Mouse (Mus musculus) kidney, embryonic 14.5 days (tissue): ENCODE results near the gene Amz2. TPM values are rescaled to one million over a fixed set of nuclear protein-coding genes. Genes with fewer than 3 reads are reported as not detected.
A peak's percentile ranks its signal among the peaks of the same experiment; 100 is the strongest.
"Not testable (repeated sequence)": the region's sequence is repeated elsewhere in the genome, so short reads cannot be mapped to it uniquely, and the experiment has no call there.

Experiments
- ATAC-seq: fragments of 200-750 bp; cut with Nextera tagmentation; 2 replicates; pipeline ENCODE4 v1.8.0; 2017; ENCODE audit warnings: moderate number of reproducible peaks, mild to moderate bottlenecking, moderate TSS enrichment, moderate library complexity; ENCODE audit not compliant: low FRiP score, low TSS enrichment
- H3K27ac ChIP-seq: fragments of 300-500 bp; sonication (generic); 2 replicates; pipeline ENCODE4 v1.5.1; 2014; ENCODE audit warnings: low read depth, mild to moderate bottlenecking, low read length, moderate library complexity, mixed read lengths
- H3K27me3 ChIP-seq: fragments of 300-500 bp; sonication (generic); 2 replicates; pipeline ENCODE4 v1.6.1; 2014; ENCODE audit warnings: mild to moderate bottlenecking, low read length; ENCODE audit not compliant: control insufficient read depth, insufficient read depth
- H3K36me3 ChIP-seq: fragments of 300-500 bp; sonication (generic); 2 replicates; pipeline ENCODE4 v1.6.1; 2014; ENCODE audit warnings: low read length, mixed read lengths; ENCODE audit not compliant: control insufficient read depth, insufficient read depth
- H3K4me1 ChIP-seq: fragments of 300-500 bp; sonication (generic); 2 replicates; pipeline ENCODE4 v1.6.1; 2014; ENCODE audit warnings: low read length, mixed read lengths; ENCODE audit not compliant: control insufficient read depth, insufficient read depth
- H3K4me2 ChIP-seq: fragments of 300-500 bp; sonication (generic); replicated peaks from 2 replicates; pipeline ENCODE4 v1.6.1; 2014; ENCODE audit warnings: low read depth, mild to moderate bottlenecking, low read length
- H3K4me3 ChIP-seq: fragments of 300-500 bp; sonication (generic); 2 replicates; pipeline ENCODE4 v1.5.1; 2014; ENCODE audit warnings: mild to moderate bottlenecking, low read length
- H3K9ac ChIP-seq: fragments of 300-500 bp; sonication (generic); 2 replicates; pipeline ENCODE4 v1.6.1; 2014; ENCODE audit warnings: low read depth, mild to moderate bottlenecking, low read length, moderate library complexity
- H3K9me3 ChIP-seq: fragments of 300-500 bp; sonication (generic); 2 replicates; pipeline ENCODE4 v1.6.1; 2016; ENCODE audit warnings: low read length; ENCODE audit not compliant: control insufficient read depth
- WGBS: fragments of 180-500 bp; shearing (Covaris S2); extraction: QIAGEN DNeasy Blood & Tissue Kit; methylation state at CpG from one replicate; pipeline ENCODE4 v1.1.7; 2014; 5-methylcytosine and 5-hydroxymethylcytosine counted together
- polyA plus RNA-seq: library from polyadenylated mRNA; unstranded; fragments of >200 nt; fragmentation: Nextera tagmentation; extraction: Ambion mirVana; gene quantifications from 2 replicates; pipeline ENCODE4 v1.2.1, GENCODE M21; 2014

The Amz2 gene
- polyA plus RNA-seq, 1 experiment from 2014 or later = 49.8 TPM

DNA sequence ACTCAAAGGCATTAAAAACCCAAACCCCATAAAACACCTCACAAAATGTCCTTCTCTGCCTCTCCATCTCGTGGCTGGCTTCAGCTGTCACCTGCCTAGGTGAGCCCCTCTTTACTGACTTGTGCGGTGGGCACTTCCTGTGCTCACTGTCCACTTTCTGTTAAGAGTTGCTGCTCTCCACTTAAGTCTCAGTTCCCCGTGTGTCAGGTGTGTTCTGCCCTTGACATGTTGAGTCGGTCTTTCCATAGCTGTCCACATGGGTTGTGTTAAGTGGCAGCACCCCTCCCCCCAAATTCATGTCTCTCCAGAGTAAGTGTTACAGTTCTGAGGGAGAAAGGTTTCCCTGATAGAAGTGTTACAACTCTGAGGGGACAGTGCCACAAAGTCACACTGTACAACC lies 66.1 kb downstream of the Amz2 start:
- peaks cover 17% of the 10 kb centered on the region for H3K4me1 ChIP-seq
- no peak overlapping the region for H3K27ac ChIP-seq
- no peak overlapping the region for H3K9ac ChIP-seq
- H3K36me3 ChIP-seq = no peaks in the 10 kb centered on the region
- no peak overlapping the region for H3K4me3 ChIP-seq
- no peak for ATAC-seq
- 84% methylated on average over 4 of the region's 4 CpGs for WGBS
- no peaks in the 10 kb centered on the region for H3K9me3 ChIP-seq
- no peaks in the 10 kb centered on the region for H3K27me3 ChIP-seq
- no peak overlapping the region for H3K4me2 ChIP-seq

DNA sequence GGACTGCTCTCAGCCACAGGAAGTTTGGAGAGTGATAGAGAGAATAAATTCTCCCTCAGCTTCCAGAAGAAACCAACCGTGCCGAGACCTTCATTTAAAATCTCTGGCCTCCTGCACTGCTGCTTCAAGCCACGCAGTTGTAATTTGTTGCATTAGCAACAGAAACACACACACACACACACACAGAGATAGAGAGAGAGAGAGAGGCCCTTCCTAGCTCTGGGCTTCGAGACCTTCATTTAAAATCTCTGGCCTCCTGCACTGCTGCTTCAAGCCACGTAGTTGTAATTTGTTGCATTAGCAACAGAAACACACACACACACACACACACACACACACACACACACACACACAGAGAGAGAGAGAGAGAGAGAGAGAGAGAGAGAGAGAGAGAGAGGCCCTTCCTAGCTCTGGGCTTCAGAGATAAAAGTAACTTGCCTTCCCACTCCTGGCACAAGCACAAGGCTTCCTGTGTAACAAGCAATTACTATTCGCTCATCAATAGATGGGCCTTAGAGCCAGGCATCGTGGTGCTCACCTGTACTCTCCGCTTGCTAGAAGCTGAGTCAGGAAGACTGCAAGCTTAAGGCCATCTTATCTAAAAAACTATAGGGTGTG lies 67.2 kb downstream of the Amz2 start:
- not testable (repeated sequence) for H3K4me2 ChIP-seq, H3K4me3 ChIP-seq, H3K27me3 ChIP-seq, H3K27ac ChIP-seq, ATAC-seq, H3K9ac ChIP-seq, H3K9me3 ChIP-seq, H3K36me3 ChIP-seq
- WGBS = 44% methylated on average over 8 of the region's 8 CpGs
- peaks cover 17% of the 10 kb centered on the region for H3K4me1 ChIP-seq

DNA sequence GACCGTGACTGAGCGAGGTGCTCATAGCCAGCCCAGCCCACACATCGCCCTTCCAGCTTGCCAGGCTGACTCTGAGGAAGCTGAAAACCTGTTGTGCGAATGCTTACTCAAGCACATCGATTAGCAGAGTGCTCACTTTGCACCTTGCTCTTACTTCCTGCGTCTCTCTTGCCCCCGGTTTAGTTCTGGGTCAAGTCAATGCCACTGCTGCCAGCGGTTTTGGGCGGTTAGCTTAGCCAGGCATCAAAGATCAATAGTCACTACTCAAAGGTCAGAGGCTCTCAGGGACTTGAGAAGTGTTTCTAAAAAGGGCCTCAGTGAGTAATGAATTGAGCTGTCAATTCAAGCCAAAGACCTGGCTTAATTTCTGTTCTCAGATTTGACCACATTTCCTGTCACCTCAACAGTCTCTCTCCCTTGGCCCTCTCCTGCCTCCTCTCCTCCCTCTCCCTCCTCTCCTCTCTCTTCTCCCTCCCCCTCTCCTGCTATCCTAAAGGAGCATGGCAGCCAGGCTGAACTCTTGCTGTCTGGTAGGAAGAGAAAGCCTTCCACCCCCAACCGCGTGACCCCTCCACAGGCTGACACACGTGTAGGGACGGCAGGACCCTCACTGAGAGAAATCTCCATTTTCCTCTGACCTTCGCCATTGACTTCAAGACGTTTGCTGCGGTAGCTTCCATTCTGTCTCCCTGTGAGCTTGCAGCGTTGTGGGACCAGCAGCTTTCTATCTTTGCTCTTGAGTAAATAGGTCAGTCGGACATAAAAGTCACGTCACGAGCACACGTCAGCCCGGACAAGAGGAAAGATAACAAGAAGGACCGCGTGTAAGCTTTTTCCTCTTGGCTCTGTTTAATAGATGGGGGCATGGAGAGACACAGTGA lies 69.4 kb downstream of the Amz2 start:
- peak overlapping the region; percentile 80; the same call in 1 of the 2 replicates for H3K27ac ChIP-seq

DNA sequence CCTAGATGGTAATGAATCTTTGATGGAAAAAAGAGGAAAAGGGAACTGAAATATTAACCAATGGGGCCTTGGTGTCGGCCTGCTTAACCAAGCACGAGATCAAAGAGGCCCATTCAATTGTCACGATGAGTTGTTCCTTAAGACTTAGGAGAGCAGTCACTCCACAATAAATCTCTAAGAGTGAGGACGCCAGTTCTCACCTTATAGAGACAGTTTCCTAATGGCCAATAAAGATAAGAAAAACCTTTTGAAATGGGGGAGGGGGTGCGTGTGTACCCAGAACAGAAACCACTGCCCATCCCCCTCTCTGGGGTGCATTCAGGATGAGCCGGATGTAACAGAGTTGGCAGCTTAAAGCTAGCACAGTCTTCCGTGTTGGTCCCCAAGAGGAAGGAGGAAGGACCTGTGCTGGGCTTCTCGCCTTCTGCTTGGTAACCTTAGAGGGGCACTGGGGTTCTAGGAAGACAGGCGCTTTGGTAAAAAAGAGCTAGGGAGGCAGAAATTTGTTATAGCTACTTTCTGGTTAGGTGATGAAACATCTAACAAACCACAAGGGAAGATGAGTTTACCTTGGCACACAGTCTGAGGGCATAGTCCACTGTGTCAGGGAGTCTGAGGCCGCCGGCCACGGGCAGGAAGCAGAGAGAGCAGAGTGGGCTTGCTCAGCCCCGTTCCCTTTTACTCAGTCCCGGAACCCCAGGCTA lies 70.2 kb downstream of the Amz2 start:
- no peaks in the 10 kb centered on the region for H3K36me3 ChIP-seq
- peaks cover 17% of the 10 kb centered on the region for H3K4me1 ChIP-seq
- H3K27ac ChIP-seq = no peak overlapping the region
- H3K9me3 ChIP-seq = no peaks in the 10 kb centered on the region
- no peak overlapping the region for H3K9ac ChIP-seq
- 5% methylated on average over 14 of the region's 14 CpGs for WGBS
- H3K4me2 ChIP-seq = peak overlapping the region; percentile 10; the same call in 1 of the 2 replicates
- peak; percentile 59 for ATAC-seq
- H3K4me3 ChIP-seq = no peak overlapping the region
- no peaks in the 10 kb centered on the region for H3K27me3 ChIP-seq

More for the DNA sequence above, 69.4 kb downstream of the Amz2 start:
- Histone ChIP-seq H3K4me3 (peak overlapping the region; percentile 6; the same call in 1 of the 2 replicates), H3K9ac (no peak overlapping the region), H3K4me1 (peaks cover 17% of the 10 kb centered on the region), H3K4me2 (peak overlapping the region; percentile 10), H3K9me3 (no peaks in the 10 kb centered on the region), H3K36me3 (no peaks in the 10 kb centered on the region), H3K27me3 (no peaks in the 10 kb centered on the region)
- 10% methylated on average over 24 of the region's 24 CpGs for WGBS
- ATAC-seq = peak; percentile 58

DNA sequence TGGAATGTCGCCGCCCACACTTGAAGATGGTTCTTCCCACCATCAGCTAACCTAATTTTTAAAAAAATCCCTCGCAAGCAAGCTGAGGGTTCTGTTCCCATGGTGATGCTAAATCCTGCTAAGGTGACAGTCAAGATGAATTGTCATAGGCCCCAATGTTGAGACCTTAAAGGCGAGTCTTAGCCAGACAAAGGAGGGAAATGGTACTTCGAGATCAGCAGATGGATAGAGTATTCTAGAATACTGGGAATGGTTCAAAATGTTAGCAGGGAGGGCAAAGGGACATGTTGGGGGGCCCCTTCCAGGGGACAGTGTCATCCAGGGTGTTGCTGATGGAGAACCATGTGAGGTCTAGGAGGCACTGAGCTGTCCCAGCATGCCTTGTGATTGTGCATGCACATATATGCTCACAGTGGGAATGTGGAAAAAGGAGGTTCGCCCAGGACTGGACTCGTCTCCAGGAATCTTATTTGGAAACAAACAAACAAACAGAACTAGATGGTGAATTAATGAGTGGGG lies 70.8 kb downstream of the Amz2 start:
- Histone ChIP-seq H3K9ac (no peak overlapping the region), H3K36me3 (no peaks in the 10 kb centered on the region), H3K27ac (no peak overlapping the region), H3K27me3 (no peaks in the 10 kb centered on the region), H3K9me3 (no peaks in the 10 kb centered on the region), H3K4me2 (no peak overlapping the region), H3K4me3 (no peak overlapping the region), H3K4me1 (peaks cover 17% of the 10 kb centered on the region)
- ATAC-seq = no peak
- 55% methylated on average over 7 of the region's 7 CpGs for WGBS

DNA sequence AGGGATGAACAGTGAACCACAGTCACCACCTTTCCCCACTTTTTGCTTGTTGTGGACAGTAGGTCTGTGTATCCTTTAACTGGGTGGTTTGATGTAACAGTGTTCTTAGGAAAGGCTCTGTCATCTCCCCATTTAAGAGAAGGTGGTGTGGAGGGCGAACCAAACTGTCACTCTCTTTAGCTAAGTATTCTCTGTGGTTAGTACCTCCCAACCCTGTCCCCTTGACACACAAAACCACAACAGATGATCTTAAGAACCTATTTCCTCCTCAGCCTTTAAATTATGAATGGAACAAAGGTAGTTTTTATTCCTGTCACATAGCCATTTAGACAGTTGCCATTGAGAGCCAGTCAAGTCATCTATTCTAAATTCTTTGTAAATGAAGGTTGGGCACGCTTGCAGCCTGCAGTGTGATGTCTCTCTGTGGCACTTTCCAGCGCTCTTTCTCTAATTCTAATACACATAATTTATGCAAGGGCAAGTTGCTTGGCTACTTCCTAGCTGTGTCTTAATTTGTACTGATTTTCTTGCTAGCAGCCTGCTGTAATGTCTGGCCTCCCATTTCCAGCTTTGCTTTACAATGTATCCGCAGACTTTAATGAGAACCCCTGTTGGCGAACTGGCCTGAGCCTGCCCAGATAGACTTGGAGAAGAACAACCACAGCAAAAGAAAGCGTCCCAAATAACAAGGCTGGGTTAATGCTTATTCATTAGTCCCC lies 71.4 kb downstream of the Amz2 start:
- H3K9ac ChIP-seq = no peak overlapping the region
- ATAC-seq = no peak
- 75% methylated on average over 6 of the region's 6 CpGs for WGBS
- no peak overlapping the region for H3K4me2 ChIP-seq
- H3K27ac ChIP-seq = no peak overlapping the region
- H3K36me3 ChIP-seq = no peaks in the 10 kb centered on the region
- peaks cover 17% of the 10 kb centered on the region for H3K4me1 ChIP-seq
- H3K4me3 ChIP-seq = no peak overlapping the region
- no peaks in the 10 kb centered on the region for H3K27me3 ChIP-seq
- no peaks in the 10 kb centered on the region for H3K9me3 ChIP-seq

DNA sequence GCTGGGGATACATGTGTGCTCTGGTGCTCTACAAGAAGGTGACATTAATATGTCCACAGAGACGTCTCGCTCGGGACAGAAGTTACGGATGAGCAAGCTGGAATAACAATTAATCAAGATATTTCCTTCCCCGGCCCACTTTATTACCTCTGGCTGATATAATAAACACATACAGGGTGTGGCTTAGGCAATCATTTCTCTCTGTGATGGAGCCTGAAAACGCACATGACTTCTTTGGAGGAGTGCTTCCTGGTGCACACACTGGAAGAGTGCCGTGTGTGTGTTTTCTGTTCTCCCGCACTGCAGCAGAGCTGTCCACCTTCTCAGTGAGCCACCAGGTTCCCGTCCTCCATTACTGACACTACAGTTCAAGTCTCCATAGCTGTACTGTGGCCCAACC lies 72.2 kb downstream of the Amz2 start:
- H3K4me2 ChIP-seq = no peak overlapping the region
- H3K9ac ChIP-seq = no peak overlapping the region
- no peaks in the 10 kb centered on the region for H3K9me3 ChIP-seq
- peak overlapping the region; percentile 14; the same call in 1 of the 2 replicates for H3K27ac ChIP-seq
- no peak overlapping the region for H3K4me3 ChIP-seq
- no peaks in the 10 kb centered on the region for H3K36me3 ChIP-seq
- no peak for ATAC-seq
- WGBS = 24% methylated on average over 9 of the region's 9 CpGs
- H3K4me1 ChIP-seq = peaks cover 17% of the 10 kb centered on the region
- H3K27me3 ChIP-seq = no peaks in the 10 kb centered on the region

DNA sequence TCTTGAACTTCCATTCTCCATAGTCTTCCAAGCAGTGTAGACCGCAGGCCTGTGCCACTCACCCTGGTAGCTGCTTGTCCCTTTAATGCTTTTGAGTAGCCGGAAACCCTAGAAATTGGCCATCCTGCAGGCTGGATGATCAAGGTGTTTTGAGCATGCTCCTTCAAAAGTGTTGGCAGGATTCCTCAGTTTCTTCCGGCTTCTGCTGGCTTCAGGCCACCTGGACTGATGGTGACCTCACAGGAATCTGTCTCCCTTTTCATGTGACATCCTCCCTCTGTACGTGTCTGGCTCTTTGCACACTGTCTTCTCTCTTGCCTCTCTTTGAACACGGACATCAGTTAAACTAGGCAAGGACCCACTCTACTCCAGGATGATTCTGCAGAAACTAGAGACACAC lies 74.5 kb downstream of the Amz2 start:
- no peak for ATAC-seq
- no peak overlapping the region for H3K9ac ChIP-seq
- 83% methylated on average over 5 of the region's 5 CpGs for WGBS
- no peak overlapping the region for H3K4me2 ChIP-seq
- H3K36me3 ChIP-seq = no peaks in the 10 kb centered on the region
- H3K27me3 ChIP-seq = no peaks in the 10 kb centered on the region
- H3K27ac ChIP-seq = no peak overlapping the region
- no peak overlapping the region for H3K4me3 ChIP-seq
- no peaks in the 10 kb centered on the region for H3K9me3 ChIP-seq
- peaks cover 10% of the 10 kb centered on the region for H3K4me1 ChIP-seq
